Mouse (Mus musculus) c-Kit-positive CD71-positive TER-119-positive erythroid progenitor cells, embryonic 14.5 days (primary cell): ENCODE measurements around the gene Olfr952.

ENCODE experiments used
- DNase-seq: peaks from one replicate; pipeline ENCODE4 v3.0.0-alpha.2; 2013; ENCODE audit warnings: low spot score

Gene Olfr952

DNA sequence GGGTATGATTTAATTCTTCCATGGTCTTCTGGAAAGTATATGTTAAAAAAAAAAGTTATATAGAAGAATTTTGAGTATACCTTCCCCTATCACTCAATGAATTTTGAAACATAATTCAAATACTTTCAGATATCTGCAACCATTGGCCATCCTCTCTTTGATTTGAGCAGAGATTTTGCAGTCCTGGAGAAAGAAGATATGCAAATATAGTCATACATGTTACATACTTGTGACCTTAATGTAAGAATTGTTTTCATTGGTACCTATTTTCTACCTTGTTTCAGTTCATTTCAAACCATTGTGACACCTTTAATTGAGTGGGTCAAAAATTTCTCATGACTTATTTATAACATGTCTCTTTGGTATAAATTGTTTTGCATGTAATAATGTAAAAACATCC, at the start of gene Olfr952:
Olfr952 (minus strand) TSS at position 101 of the 400 bp plus-strand sequence.
- DNase-seq, result no peak

DNA sequence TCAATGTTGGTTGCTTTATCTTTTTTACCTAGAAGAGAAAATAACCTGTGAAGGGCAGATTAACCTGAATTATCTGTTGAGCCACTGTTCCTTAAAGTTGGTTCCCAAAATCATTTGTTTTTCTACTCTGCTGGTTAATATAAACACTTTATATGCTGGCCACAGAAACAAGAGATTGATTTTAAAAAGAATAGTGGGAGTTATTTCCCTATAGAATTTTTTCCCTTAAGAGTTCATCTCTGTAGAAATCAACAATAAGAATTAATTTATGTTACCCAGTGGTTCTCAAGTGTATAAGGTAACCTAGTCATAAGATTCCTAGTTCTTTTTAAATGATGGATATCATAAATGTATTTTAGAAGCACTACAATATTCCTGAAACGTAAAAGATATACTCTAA, 44.9 kb upstream of the Olfr952 start, which contains the start of gene Olfr955:
Olfr955 (minus strand) TSS at position 101 of the 400 bp plus-strand sequence.
- no peak for DNase-seq

DNA sequence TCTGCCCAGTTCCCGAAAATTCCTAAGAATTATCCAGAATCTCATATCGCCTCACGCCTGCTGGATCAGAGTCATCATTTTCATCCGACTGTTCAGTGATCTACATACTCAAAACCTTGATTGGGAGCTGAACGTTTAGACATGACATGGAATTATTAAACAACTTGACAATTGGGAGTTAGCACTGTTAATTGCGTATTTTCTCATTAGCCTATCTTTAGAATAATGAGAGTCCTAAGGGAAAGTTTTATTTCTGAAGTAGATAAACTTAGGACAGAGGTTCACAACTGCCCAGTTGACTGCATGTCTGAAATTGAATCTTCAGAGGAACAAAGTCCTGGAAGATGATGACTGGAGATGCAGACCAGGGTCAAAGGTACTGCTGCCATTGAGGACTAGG, 29.5 kb upstream of the Olfr952 start, which contains the start of gene Olfr954:
Olfr954 (plus strand) TSS at position 301 of the 400 bp plus-strand sequence.
- no peak for DNase-seq

DNA sequence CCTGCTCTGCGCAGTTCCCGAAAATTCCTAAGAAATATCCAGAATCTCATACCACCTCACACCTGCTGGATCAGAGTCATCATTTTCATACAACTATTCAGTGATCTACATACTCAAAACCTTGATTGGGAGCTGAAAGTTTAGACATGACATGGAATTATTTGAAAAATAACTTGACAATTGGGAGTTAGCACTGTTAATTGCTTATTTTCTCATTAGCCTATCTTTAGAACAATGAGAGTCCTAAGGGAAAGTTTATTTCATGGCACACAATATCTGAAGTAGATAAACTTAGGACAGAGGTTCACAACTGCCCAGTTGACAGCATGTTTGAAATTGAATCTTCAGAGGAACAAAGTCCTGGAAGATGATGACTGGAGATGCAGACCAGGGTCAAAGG, 39.8 kb downstream of the Olfr952 start, which contains the start of gene Olfr951:
Olfr951 (plus strand) TSS at position 301 of the 400 bp plus-strand sequence.
- DNase-seq, result no peak
